Comparison of ENCODE assay signal across 8 mouse cellular contexts in the genomic region with DNA sequence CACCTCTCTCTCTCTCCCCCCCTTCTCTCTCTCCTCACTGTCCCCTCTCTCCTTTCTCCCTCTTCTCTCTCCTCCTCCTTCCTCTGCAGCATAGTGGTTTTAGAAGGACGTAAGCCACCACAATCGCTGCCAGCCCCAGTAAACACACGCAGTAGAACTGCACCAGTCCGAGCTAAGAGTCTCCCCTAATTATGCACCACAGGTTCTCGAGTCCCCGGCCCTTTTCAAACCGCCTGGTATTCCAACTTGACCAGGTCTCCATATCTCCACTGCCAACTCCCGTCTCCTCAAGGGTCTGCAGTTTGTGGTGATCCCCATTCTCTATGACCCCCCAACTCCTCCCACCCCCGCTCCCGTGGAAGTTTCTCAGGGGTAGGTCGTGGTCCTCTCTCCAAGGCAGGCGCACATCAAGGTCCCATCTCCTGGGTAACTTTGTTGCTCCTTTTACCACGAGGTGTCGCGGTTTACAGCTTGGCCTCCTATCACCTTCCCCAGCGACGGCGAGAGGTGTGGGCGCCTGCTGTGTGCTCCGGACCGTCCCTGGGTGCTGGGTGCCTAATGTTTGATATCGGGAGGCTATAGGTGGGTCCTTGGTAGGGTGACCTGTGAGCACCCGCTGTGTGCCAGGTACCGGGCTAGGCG. TPM values are rescaled to one million over a fixed set of nuclear protein-coding genes. Genes with fewer than 3 reads are reported as not detected.
A peak's percentile ranks its signal among the peaks of the same experiment; 100 is the strongest.
DNase-seq lines count a peak whose midpoint lies in the region; ATAC-seq and TF ChIP-seq lines count a peak whose summit lies in the region.

No protein-coding gene starts in this region.

- 0 out of 2 replicates have a peak, but pooled peaks cover 4% of the 10 kb centered on the region for H3K9me3 ChIP-seq in embryonic facial prominence, embryonic 14.5 days (ENCODE audit: control insufficient read depth, low read length)
- H3K9me3 ChIP-seq in hindbrain, postnatal 0 days (ENCODE audit: low read length) = no peaks in the 10 kb centered on the region
- no peaks in the 10 kb centered on the region; the same call in 1 of the 2 replicates for H3K9me3 ChIP-seq in liver, embryonic 12.5 days (replicated peaks)

- peak overlapping the region; percentile 37 for H3K4me3 ChIP-seq in embryonic facial prominence, embryonic 14.5 days (ENCODE audit: low read depth, low read length)
- peak overlapping the region; percentile 57 for H3K4me3 ChIP-seq in hindbrain, postnatal 0 days (ENCODE audit: low read length)
- H3K4me3 ChIP-seq in liver, embryonic 12.5 days = peak overlapping the region; percentile 41; the same call in 1 of the 2 replicates

- no peak for ATAC-seq in embryonic facial prominence, embryonic 14.5 days (ENCODE audit: low read depth)
- ATAC-seq in hindbrain, postnatal 0 days = no peak
- no peak for ATAC-seq in liver, embryonic 12.5 days
- ATAC-seq in erythroid progenitor cell, adult 5-6 weeks (replicated peaks; ENCODE audit: low FRiP score, poor library complexity, severe bottlenecking) = no peak

- H3K4me1 ChIP-seq in embryonic facial prominence, embryonic 14.5 days (ENCODE audit: control insufficient read depth, insufficient read depth, low read length) = peaks cover 16% of the 10 kb centered on the region; the same call in 1 of the 2 replicates
- peaks cover 8% of the 10 kb centered on the region for H3K4me1 ChIP-seq in hindbrain, postnatal 0 days (ENCODE audit: insufficient read depth, low read length)
- peaks cover 11% of the 10 kb centered on the region; the same call in 1 of the 2 replicates for H3K4me1 ChIP-seq in liver, embryonic 12.5 days

- no peaks in the 10 kb centered on the region for H3K36me3 ChIP-seq in embryonic facial prominence, embryonic 14.5 days (ENCODE audit: control insufficient read depth, insufficient read depth, low read length)
- H3K36me3 ChIP-seq in hindbrain, postnatal 0 days (ENCODE audit: insufficient read depth, low read length) = no peaks in the 10 kb centered on the region
- no peaks in the 10 kb centered on the region for H3K36me3 ChIP-seq in liver, embryonic 12.5 days

- no peak overlapping the region for H3K9ac ChIP-seq in embryonic facial prominence, embryonic 14.5 days (ENCODE audit: low read depth, low read length)
- 0 out of 2 replicates have a peak overlapping the region, but pooled peaks have one; percentile 1 for H3K9ac ChIP-seq in hindbrain, postnatal 0 days (replicated peaks; ENCODE audit: low read length)
- H3K9ac ChIP-seq in liver, embryonic 12.5 days = no peak overlapping the region

- TF ChIP-seq CTCF in hindbrain, postnatal 0 days (IDR thresholded peaks at IDR 0.05; ENCODE audit: low read depth) = peak; percentile 63

- peak overlapping the region; percentile 55 for H3K4me2 ChIP-seq in embryonic facial prominence, embryonic 14.5 days (ENCODE audit: low read depth, low read length)
- peak overlapping the region; percentile 92 for H3K4me2 ChIP-seq in hindbrain, postnatal 0 days (ENCODE audit: low read depth, low read length)
- H3K4me2 ChIP-seq in liver, embryonic 12.5 days = peak overlapping the region; percentile 56

- peaks cover 84% of the 10 kb centered on the region for H3K27me3 ChIP-seq in embryonic facial prominence, embryonic 14.5 days (replicated peaks; ENCODE audit: control insufficient read depth, insufficient read depth, low read length)
- H3K27me3 ChIP-seq in hindbrain, postnatal 0 days (ENCODE audit: insufficient read depth, low read length) = peaks cover 20% of the 10 kb centered on the region
- H3K27me3 ChIP-seq in liver, embryonic 12.5 days (replicated peaks) = peaks cover 98% of the 10 kb centered on the region

- no peak overlapping the region for H3K27ac ChIP-seq in embryonic facial prominence, embryonic 14.5 days (replicated peaks; ENCODE audit: low read depth, low read length)
- H3K27ac ChIP-seq in hindbrain, postnatal 0 days = no peak overlapping the region
- H3K27ac ChIP-seq in liver, embryonic 12.5 days = no peak overlapping the region

- DNase-seq in right cerebral cortex, postnatal 25 days = peak; percentile 47
- DNase-seq in right cerebral cortex, postnatal 4 days = no peak
- DNase-seq in embryonic facial prominence, embryonic 14.5 days (ENCODE audit: low spot score) = peak; percentile 36
- peak; percentile 55 for DNase-seq in hindbrain, postnatal 0 days (ENCODE audit: low spot score)
- peak; percentile 52 for DNase-seq in retina, postnatal 1 day
- DNase-seq in gastrocnemius, postnatal 25 days = no peak

- 1% methylated on average over 25 of the region's 25 CpGs for WGBS in embryonic facial prominence, embryonic 14.5 days
- 1% methylated on average over 25 of the region's 25 CpGs for WGBS in hindbrain, postnatal 0 days
- WGBS in liver, embryonic 12.5 days (ENCODE audit: insufficient replicate concordance) = 2% methylated on average over 25 of the region's 25 CpGs

RNA-seq across cellular contexts. Expression of a gene that starts 6.6 kb away (rescaled TPM):
- 0.29 and 0.38 TPM in 2 replicates for polyA plus RNA-seq in embryonic facial prominence, embryonic 14.5 days (2014; fragmentation: Nextera tagmentation; extraction: Ambion mirVana)
- total RNA-seq in hindbrain, postnatal 0 days (2014; rRNA removed) = 14.0 TPM in 2 replicates
- polyA plus RNA-seq in hindbrain, postnatal 0 days (2015; fragmentation: Nextera tagmentation; extraction: Ambion mirVana) = 4.3 and 4.6 TPM in 2 replicates
- 0.04 TPM in 1 of 2 replicates, not detected in the other for polyA plus RNA-seq in liver, embryonic 12.5 days (2016; fragmentation: Nextera tagmentation; extraction: Ambion mirVana)
- not detected in 2 replicates for total RNA-seq in erythroid progenitor cell, adult 5-6 weeks (2015; ENCODE audit: low replicate concordance)
- total RNA-seq in erythroid progenitor cell, adult 5-6 weeks (2017; ENCODE audit: low replicate concordance) = not detected in 2 replicates
- total RNA-seq in gastrocnemius, postnatal 25 days (2021) = under 1 TPM; 0.15 to 0.32 TPM

RNA-seq across cellular contexts. Expression of a gene that starts 15.7 kb away (rescaled TPM):
- polyA plus RNA-seq in embryonic facial prominence, embryonic 14.5 days (2014; fragmentation: Nextera tagmentation; extraction: Ambion mirVana) = 31.7 and 32.2 TPM in 2 replicates
- total RNA-seq in hindbrain, postnatal 0 days (2014; rRNA removed) = 57.5 and 58.0 TPM in 2 replicates
- polyA plus RNA-seq in hindbrain, postnatal 0 days (2015; fragmentation: Nextera tagmentation; extraction: Ambion mirVana) = 18.0 and 18.2 TPM in 2 replicates
- 23.1 and 24.4 TPM in 2 replicates for polyA plus RNA-seq in liver, embryonic 12.5 days (2016; fragmentation: Nextera tagmentation; extraction: Ambion mirVana)
- total RNA-seq in erythroid progenitor cell, adult 5-6 weeks (2015; ENCODE audit: low replicate concordance) = 0.84 and 4.0 TPM in 2 replicates
- 0.30 and 3.2 TPM in 2 replicates for total RNA-seq in erythroid progenitor cell, adult 5-6 weeks (2017; ENCODE audit: low replicate concordance)
- 10 to 100 TPM; 18.5 to 20.1 TPM for total RNA-seq in gastrocnemius, postnatal 25 days (2021)

Comparison
In these comparisons a context has a peak if more than half of its experiments do, and no peak if none do; other contexts are left out.
1. DNase-seq: peak in right cerebral cortex, postnatal 25 days (single experiment), embryonic facial prominence, embryonic 14.5 days (single experiment), hindbrain, postnatal 0 days (single experiment) and retina, postnatal 1 day (single experiment); none in right cerebral cortex, postnatal 4 days (single experiment) and gastrocnemius, postnatal 25 days (single experiment).
2. RNA of a gene that starts 6.6 kb away (total RNA-seq): 14.0 TPM in hindbrain, postnatal 0 days; 0.15 to 0.32 TPM in gastrocnemius, postnatal 25 days and not detected in erythroid progenitor cell, adult 5-6 weeks; every median in the first group is over 10 times any median in the second.
3. Peak in every context shown above with its lines, with median percentiles within 50 percentile points of each other: H3K4me2 ChIP-seq and H3K4me3 ChIP-seq.